Mouse (Mus musculus): ENCODE measurements around the gene Pank4.

DNA sequence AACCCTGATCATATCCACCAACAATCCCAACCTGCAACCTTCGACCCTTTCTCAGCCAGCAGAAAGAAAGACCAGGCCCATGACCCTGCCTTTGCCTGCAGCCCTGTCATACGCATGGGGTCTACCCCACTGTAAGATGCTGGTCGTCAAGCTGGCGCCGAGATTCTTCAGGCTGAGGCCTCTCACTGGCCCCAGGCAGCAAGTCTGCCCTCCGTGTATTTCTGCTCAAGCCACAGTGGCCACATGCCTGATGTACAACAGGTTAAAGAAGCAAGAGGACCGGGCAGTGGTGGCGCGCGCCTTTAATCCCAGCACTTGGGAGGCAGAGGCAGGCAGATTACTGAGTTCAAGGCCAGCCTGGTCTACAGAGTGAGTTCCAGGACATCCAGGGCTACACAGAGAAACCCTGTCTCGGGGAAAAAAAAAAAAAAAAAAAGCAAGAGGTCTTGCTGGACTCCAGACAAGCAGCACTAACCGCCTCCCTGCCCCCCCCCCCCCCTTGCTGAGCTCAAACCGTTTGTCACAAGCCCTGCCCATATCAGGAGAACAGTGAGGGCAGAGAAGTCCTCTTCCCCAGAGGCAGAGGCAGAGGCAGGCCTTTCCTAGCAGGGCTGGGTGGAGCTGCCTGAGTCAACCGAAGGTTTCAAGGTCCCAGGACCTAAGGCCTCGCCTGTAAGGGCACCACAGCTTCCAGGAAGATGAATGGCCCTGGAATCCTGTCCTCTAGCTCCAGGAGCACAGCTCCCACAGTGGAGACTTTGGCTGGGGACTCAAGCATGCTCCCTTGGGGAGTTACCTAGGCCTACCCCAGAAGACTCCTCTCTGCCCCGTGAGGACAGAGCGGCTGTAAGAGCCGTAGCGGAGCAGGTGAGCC is 18.6 kb downstream of the Pank4 start:
- no peak for TF ChIP-seq POLR2A (IDR thresholded peaks at IDR 0.05; ENCODE audit: low read depth, low read length)
- TF ChIP-seq CTCF (conservative IDR thresholded peaks at IDR 0.05; ENCODE audit: insufficient read depth, insufficient read length, low read depth, low read length): no peak
